Mouse (Mus musculus) kidney, postnatal 14 days (tissue): ENCODE measurements around the gene Optn.
A peak's percentile ranks its signal among the peaks of the same experiment; 100 is the strongest.

Source experiments
- DNase-seq: peaks from one replicate; pipeline ENCODE4 v3.0.0; 2022; ENCODE audit warnings: mixed read lengths

Gene Optn

DNA sequence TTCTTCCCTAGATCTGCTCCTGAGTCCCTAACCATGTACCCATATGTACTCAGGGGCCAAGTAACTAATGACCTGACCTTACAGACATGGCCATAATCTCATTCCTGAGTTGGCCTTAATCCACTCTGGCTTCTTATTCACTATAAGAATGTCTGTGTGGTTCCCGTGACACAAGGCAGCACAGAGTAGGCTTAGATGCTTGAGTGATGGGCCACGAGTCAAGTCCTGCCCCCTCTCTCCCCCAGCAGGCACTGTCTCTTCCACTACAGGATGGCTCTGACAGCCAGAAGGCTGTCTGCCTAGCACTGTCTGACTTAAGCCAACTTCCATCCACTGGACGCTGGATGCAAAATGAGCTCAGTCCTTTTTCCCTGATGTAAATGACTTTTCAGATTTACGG, 3.9 kb downstream of the Optn start:
- no peak for DNase-seq

DNA sequence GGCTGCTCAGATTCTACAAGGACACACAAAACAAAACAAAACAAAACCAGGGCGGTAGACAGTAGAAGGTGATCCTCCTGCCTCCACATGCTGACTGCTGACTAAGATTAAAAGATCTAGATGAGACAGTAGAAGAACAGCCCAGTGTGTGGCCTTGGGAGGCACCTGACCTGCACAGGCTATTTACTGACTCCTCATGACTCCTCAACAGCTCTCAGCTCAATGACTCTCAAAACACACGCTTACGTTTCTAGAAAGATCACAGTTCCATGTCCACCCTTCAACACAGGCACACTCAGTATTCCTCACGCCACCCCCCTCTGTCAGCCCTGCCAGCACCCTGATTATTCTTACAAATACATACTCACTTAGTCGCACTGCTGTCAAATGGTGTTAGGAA, 5.4 kb downstream of the Optn start:
- no peak for DNase-seq

DNA sequence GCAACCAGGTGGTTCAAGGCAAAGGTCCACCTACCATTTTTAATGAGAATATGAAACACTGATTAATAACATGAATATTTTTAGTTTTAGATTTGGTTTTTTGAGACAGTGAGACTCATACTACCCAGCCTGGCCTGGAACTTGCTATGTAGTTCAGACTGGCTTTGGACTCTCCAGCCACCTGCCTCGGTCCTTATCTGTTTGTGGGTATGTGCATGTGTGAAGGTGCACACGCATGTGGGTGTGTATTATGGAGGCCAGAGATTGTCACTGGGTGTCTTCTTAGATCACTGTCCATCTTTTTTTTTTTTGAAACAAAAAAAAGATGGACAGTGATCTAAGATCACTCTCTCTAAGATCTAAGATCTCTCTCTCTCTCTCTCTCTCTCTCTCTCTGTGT, 13.3 kb downstream of the Optn start:
- no peak for DNase-seq

- DNase-seq = no peak
Observed at GRCm38 (mm10) chr2:5047016-5047415, 16.8 kb downstream of the Optn start.

- DNase-seq = no peak
Observed at GRCm38 (mm10) chr2:5045269-5045965, 18.4 kb downstream of the Optn start.

- no peak for DNase-seq
Observed at GRCm38 (mm10) chr2:5044321-5044720, 19.5 kb downstream of the Optn start.

DNA sequence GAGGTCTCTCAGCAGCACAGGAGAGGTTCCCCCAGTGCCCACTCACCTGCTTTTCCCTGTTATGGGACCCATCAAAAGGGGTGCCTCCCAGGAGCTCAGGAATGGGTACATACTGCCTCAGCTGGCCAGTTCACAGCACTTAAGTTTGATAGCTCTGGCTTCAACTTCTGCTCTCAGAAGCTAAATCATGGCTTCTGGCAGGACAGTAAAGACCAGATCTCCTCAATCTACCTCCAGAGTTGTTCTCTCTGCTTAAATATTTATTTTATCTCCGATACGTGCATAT, 20.4 kb downstream of the Optn start:
- DNase-seq = no peak

GRCm38 (mm10) chr2:5042616-5043475, 21.0 kb downstream of the Optn start:
- no peak for DNase-seq

DNA sequence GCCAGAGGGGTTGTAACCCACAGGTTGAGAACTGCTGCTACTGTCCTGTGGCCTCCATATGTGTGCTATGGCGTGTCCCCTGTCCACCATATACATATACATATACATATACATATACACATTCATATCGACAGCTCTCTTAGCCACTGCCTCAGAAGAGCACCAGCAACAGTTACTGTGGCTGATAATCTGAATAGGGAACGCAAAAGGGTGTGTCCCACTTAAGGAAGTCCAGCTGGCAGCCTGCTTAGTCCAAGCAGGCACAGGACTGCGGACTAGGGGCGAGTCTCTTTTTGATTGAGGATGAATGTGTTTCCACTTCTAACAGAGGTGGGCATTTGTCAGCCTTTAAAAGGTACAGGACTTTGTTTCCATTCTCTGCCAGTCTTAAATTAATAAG, 22.0 kb downstream of the Optn start:
- no peak for DNase-seq

- no peak for DNase-seq
Observed at GRCm38 (mm10) chr2:5040281-5041161, 23.3 kb downstream of the Optn start.

DNA sequence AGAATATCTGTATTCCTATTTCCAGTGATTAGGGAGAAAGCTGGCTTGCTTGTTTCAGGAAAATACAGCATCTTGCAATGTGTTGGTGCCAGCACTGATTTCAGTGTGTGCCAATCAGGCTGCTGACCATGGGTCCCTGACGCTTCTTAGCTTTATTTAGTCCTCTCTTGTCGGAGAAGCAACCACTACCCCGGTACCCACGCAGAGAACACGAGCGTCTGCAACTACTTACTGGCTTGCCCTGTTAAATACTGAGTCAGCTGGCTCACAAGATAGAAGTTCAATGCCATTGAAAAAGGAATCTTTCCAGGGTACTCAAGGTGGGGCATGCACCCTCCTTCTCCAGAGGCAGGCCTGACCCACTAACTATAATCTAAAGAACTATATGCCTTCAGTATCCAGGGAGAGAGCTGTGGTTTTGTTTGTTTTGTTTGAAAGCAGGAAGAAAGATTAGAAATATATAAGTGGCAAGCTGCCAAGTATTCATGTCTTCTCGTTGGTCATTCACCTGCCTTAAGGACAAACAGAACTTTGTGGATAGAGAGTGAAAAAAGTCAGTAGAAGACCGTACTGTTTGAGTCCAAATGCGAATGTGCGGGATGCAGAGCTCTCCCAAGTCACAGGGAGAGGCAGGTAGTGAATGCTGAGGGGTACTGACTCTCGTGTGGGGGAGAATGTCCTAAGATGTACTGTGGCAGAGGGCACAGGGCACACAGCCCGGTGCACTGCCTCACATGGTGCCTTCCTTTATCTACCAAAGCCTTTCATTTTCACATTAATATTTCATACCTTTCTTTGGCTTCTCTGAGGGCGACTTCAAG, 24.3 kb downstream of the Optn start:
- DNase-seq = no peak

GRCm38 (mm10) chr2:5038320-5038719, 25.5 kb downstream of the Optn start:
- no peak for DNase-seq

DNA sequence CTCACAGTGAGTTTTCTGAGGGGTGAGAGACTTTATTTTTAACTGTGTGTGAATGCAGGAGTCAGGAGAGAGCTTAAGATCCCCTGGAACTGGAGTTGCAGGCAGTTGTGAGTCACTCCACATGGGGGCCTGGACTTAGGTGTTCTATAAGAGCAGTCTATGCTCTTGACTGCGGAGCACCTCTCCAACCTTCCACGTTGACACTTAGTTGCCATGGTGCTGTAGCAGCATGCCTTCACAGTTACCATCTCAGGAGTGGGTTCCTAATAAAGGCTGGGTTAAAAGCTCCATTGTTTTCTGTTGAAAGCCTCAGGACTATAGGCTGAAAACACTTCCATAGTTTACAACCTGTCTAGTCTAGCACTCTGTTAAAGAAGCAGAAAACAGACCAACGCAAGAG, 26.5 kb downstream of the Optn start:
- no peak for DNase-seq

GRCm38 (mm10) chr2:5036411-5037076, 27.3 kb downstream of the Optn start:
- no peak for DNase-seq

GRCm38 (mm10) chr2:5035241-5035640, 28.6 kb downstream of the Optn start:
- no peak for DNase-seq

DNA sequence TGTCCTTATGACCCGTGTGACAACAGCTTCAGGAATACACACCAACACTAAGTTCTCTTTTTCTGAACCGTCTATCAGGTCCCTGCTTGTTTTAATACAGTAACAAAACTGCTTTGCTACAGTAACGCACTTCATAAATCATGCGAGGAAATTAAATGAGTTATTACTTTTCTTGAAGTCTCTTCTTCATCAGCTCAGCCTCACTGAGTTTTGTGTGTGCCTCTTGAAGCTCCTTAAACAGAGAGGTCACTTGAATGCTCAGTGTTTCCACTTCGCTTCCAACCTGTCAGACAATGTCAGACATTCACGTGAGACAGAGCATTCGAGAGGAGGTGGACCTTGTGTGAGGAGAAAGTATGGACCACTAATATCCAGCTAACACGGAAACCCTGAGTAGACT, 29.1 kb downstream of the Optn start:
- DNase-seq = no peak

DNA sequence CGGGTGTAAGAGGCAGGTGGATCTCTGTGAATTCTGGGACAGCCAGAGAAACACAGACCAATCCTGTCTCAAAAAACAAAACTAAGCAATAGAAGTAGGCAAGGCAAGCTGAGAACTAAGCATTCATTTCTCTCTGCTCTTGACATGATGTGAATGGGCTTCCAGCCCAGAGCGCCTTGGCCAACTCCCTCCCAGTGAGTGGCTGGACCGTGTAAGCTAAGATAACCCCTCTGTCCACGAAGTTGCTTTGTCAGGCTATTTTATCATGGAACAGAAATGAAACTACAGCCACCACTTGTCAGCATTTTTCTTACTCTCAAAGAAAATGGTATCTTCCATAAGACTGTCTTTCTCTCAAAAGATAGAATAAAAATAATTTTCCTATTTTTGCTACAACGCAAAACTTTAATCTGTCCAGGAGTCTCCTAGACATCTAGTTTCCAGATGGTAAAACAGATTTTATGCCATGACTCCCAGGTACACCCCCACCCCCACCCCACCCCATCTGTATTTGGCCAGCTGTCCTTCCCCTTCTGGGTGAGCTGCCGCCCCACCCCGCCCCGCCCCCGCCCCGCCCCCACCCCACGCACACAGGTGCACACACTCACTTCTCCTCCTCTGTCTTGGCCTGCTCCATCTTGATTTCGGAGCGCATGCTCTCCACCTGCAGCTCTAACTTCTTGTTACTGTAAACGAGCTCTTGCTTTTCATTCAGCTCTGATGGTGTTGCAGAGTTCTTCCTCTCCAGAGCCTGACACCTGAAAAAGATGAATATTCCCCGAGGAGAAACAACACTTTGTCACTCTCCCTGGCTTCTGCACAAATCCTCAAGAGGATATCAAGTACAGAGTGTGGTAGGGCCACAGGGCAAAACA, 30.1 kb downstream of the Optn start:
- DNase-seq = peak; percentile 14

DNA sequence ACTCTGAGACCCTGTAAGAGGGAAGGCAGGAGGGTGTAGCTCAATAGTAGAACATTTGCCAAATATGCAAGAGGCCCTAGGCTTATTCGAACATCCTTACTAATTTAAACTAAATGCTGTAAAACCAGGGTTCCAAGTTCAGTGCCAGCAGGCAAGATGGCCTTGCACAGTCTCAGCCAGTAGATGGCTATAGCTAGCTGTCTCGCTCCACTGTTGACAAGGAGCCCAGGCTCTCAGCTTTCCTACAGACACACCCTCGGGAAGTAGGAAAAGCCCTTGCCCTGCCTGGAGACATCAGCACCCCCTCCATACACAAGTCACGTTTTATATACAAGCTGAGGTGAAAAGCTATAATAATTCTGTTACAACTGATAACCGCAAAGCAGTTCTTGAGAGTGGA, 31.2 kb downstream of the Optn start:
- no peak for DNase-seq

DNA sequence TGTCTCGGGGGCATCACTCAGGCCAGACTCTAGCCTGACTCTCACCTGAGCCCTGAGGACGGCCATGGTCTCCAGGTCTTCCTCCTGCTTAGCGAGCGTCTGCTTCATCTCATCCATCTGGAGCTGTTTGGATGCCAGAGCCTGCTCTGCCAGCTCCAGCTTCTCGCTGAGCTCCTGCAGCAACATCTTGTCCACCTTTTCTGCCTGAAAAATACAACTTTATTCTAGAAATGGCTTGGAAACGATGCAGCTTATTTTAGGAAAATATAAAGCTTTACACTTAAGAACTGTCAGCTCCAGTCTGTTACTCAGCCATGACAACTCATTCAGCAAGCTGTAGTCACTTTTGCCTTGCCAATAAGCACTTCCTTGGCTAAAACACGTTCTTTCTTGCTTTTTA, 32.6 kb downstream of the Optn start:
- no peak for DNase-seq

DNA sequence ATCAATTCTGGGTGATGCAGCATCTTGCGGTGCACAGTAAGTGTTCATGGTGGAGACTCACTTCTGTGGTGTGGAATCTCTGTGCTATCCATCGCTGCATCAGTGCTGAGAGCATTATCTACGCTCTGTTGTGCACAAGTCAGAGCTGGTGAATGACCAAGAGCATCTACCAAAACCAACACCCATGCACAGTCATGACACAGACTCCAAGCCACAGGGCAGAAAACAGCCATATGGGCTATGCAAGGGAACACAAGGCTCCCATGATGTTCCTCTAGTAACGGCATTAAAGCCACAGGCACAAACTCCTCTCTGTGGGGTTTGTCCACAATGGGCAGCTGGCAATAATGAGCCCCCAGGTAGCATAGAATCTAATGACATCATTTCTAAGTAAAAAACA, 34.0 kb downstream of the Optn start:
- no peak for DNase-seq

- no peak for DNase-seq
Observed at GRCm38 (mm10) chr2:5028047-5028446, 35.8 kb downstream of the Optn start.
